ENCODE assay signal across 8 mouse cellular contexts in the genomic region with DNA sequence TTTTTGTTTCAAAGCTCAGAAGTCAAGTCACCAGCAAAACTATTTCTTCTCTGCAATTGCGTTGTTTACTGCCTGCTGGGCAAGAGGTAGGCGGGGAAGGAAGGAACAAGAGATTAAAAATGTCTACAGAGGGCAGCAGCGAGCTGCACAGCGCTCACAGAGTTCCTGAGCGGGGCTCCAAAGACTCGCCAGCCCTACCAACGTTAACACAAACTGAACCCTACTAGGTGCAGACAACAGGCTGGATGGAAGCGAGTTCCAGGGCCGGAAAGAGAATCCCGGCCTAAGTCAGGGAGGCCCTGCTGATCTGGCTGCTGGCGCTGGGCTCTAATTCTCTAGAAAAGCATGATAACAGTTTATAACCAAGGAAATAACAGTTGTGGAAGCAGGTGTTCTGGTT. TPM values are rescaled to one million over a fixed set of nuclear protein-coding genes. Genes with fewer than 3 reads are reported as not detected.
DNase-seq lines count a peak whose midpoint lies in the region; ATAC-seq and TF ChIP-seq lines count a peak whose summit lies in the region.

No protein-coding gene starts in this region.

- peak overlapping the region; percentile 87 for H3K4me3 ChIP-seq in brown adipose tissue, adult 24 weeks (ENCODE audit: insufficient read depth, low read depth, low read length)
- H3K4me3 ChIP-seq in forebrain, embryonic 10.5 days: peak overlapping the region; percentile 88
- peak overlapping the region; percentile 87; the same call in 1 of the 2 replicates for H3K4me3 ChIP-seq in heart, postnatal 0 days (ENCODE audit: low read depth, low read length)
- peak overlapping the region; percentile 64; the same call in 1 of the 2 replicates for H3K4me3 ChIP-seq in liver, embryonic 15.5 days (replicated peaks)
- no peak overlapping the region for H3K4me3 ChIP-seq in neural tube, embryonic 11.5 days (ENCODE audit: low read depth, low read length)

- peak; percentile 54 for ATAC-seq in heart, postnatal 0 days (ENCODE audit: insufficient read depth, low read depth)
- ATAC-seq in liver, embryonic 15.5 days (ENCODE audit: insufficient read depth): no peak
- no peak for ATAC-seq in neural tube, embryonic 11.5 days (ENCODE audit: insufficient read depth, low FRiP score, low TSS enrichment)

- TF ChIP-seq EP300 in heart, postnatal 0 days (IDR thresholded peaks at IDR 0.05; ENCODE audit: low read depth): no peak

- peaks cover 17% of the 10 kb centered on the region for H3K4me1 ChIP-seq in brown adipose tissue, adult 24 weeks (ENCODE audit: control insufficient read depth, insufficient read depth, insufficient read length, low read length)
- peaks cover 73% of the 10 kb centered on the region for H3K4me1 ChIP-seq in forebrain, embryonic 10.5 days
- H3K4me1 ChIP-seq in heart, postnatal 0 days (ENCODE audit: control insufficient read depth, insufficient read depth): peaks cover 27% of the 10 kb centered on the region
- peaks cover 63% of the 10 kb centered on the region for H3K4me1 ChIP-seq in liver, embryonic 15.5 days (replicated peaks)
- H3K4me1 ChIP-seq in neural tube, embryonic 11.5 days (ENCODE audit: control insufficient read depth, insufficient read depth, low read length): peaks cover 26% of the 10 kb centered on the region

- under 1% methylated on average over 11 of the region's 11 CpGs for WGBS in forebrain, embryonic 10.5 days
- WGBS in heart, postnatal 0 days: 2% methylated on average over 11 of the region's 11 CpGs
- under 1% methylated on average over 11 of the region's 11 CpGs for WGBS in liver, embryonic 15.5 days (ENCODE audit: insufficient replicate concordance)
- under 1% methylated on average over 11 of the region's 11 CpGs for WGBS in neural tube, embryonic 11.5 days

- TF ChIP-seq CTCF in heart, postnatal 0 days (IDR thresholded peaks at IDR 0.05; ENCODE audit: low read depth): peak; percentile 75

- peak overlapping the region; percentile 97 for H3K4me2 ChIP-seq in heart, postnatal 0 days (ENCODE audit: low read depth, low read length)
- peak overlapping the region; percentile 72 for H3K4me2 ChIP-seq in liver, embryonic 15.5 days
- peak overlapping the region; percentile 77; the same call in 1 of the 2 replicates for H3K4me2 ChIP-seq in neural tube, embryonic 11.5 days (ENCODE audit: low read depth)

- H3K9ac ChIP-seq in heart, postnatal 0 days (replicated peaks; ENCODE audit: low read depth, low read length): no peak overlapping the region
- H3K9ac ChIP-seq in liver, embryonic 15.5 days: no peak overlapping the region
- no peak overlapping the region for H3K9ac ChIP-seq in neural tube, embryonic 11.5 days (ENCODE audit: low read length)

- DNase-seq in CD4-positive, CD25-positive, alpha-beta regulatory T cell, adult 2 months (ENCODE audit: low read depth, low spot score): peak; percentile 89
- DNase-seq in forebrain, embryonic 10.5 days (ENCODE audit: extremely low spot score, low spot score): peak; percentile 60
- peak; percentile 55 for DNase-seq in heart, postnatal 0 days (ENCODE audit: low spot score)
- peak; percentile 81 to 83 for DNase-seq in kidney, postnatal 25 days
- DNase-seq in neural tube, embryonic 11.5 days (ENCODE audit: low spot score): peak; percentile 70
- DNase-seq in testis, postnatal 10 days (ENCODE audit: low spot score): peak; percentile 75

- H3K9me3 ChIP-seq in forebrain, embryonic 10.5 days: no peaks in the 10 kb centered on the region
- no peaks in the 10 kb centered on the region for H3K9me3 ChIP-seq in heart, postnatal 0 days (replicated peaks; ENCODE audit: control insufficient read depth, low read length)
- no peaks in the 10 kb centered on the region for H3K9me3 ChIP-seq in liver, embryonic 15.5 days (replicated peaks)
- H3K9me3 ChIP-seq in neural tube, embryonic 11.5 days (ENCODE audit: control insufficient read depth, low read length): no peaks in the 10 kb centered on the region

- H3K36me3 ChIP-seq in forebrain, embryonic 10.5 days (replicated peaks): peaks cover 9% of the 10 kb centered on the region
- H3K36me3 ChIP-seq in heart, postnatal 0 days (replicated peaks; ENCODE audit: control insufficient read depth, insufficient read depth, low read length): no peaks in the 10 kb centered on the region
- no peaks in the 10 kb centered on the region for H3K36me3 ChIP-seq in liver, embryonic 15.5 days (replicated peaks)
- no peaks in the 10 kb centered on the region for H3K36me3 ChIP-seq in neural tube, embryonic 11.5 days (ENCODE audit: control insufficient read depth, insufficient read depth, low read length)

- H3K27me3 ChIP-seq in forebrain, embryonic 10.5 days (ENCODE audit: poor library complexity, severe bottlenecking): peaks cover 19% of the 10 kb centered on the region
- peaks cover 48% of the 10 kb centered on the region for H3K27me3 ChIP-seq in heart, postnatal 0 days (ENCODE audit: control insufficient read depth, insufficient read depth, low read length)
- peaks cover 42% of the 10 kb centered on the region for H3K27me3 ChIP-seq in liver, embryonic 15.5 days
- no peaks in the 10 kb centered on the region for H3K27me3 ChIP-seq in neural tube, embryonic 11.5 days (ENCODE audit: control insufficient read depth, insufficient read depth, low read length)

- no peak overlapping the region for H3K27ac ChIP-seq in brown adipose tissue, adult 24 weeks (replicated peaks; ENCODE audit: low read depth, low read length)
- 0 out of 2 replicates have a peak overlapping the region, but pooled peaks have one; percentile 25 for H3K27ac ChIP-seq in forebrain, embryonic 10.5 days
- H3K27ac ChIP-seq in heart, postnatal 0 days (ENCODE audit: low read depth): no peak overlapping the region
- H3K27ac ChIP-seq in liver, embryonic 15.5 days (replicated peaks): peak overlapping the region; percentile 38; the same call in 1 of the 2 replicates
- H3K27ac ChIP-seq in neural tube, embryonic 11.5 days (ENCODE audit: low read depth, low read length): no peak overlapping the region

RNA-seq across cellular contexts. Expression of a gene that starts 1.0 kb away (rescaled TPM):
- 9.1 and 9.5 TPM in 2 replicates for polyA plus RNA-seq in brown adipose tissue, adult 24 weeks (2012; ENCODE audit: insufficient read depth, insufficient read length, missing spikeins)
- polyA plus RNA-seq in forebrain, embryonic 10.5 days (2016; fragmentation: Nextera tagmentation; extraction: Ambion mirVana): 6.2 and 7.3 TPM in 2 replicates
- 11.4 and 12.1 TPM in 2 replicates for total RNA-seq in heart, postnatal 0 days (2014; rRNA removed; ENCODE audit: low replicate concordance)
- 9.3 and 10.2 TPM in 2 replicates for polyA plus RNA-seq in heart, postnatal 0 days (2015; fragmentation: Nextera tagmentation; extraction: Ambion mirVana)
- polyA plus RNA-seq in liver, embryonic 15.5 days (2015; fragmentation: Nextera tagmentation; extraction: Ambion mirVana): 1.3 and 1.9 TPM in 2 replicates
- 9.7 and 11.1 TPM in 2 replicates for polyA plus RNA-seq in neural tube, embryonic 11.5 days (2014; fragmentation: Nextera tagmentation; extraction: Ambion mirVana)

RNA-seq across cellular contexts. Expression of a gene that starts 22.5 kb away (rescaled TPM):
- not detected in 2 replicates for polyA plus RNA-seq in brown adipose tissue, adult 24 weeks (2012; ENCODE audit: insufficient read depth, insufficient read length, missing spikeins)
- 10.9 and 12.7 TPM in 2 replicates for polyA plus RNA-seq in forebrain, embryonic 10.5 days (2016; fragmentation: Nextera tagmentation; extraction: Ambion mirVana)
- 1.4 and 3.6 TPM in 2 replicates for total RNA-seq in heart, postnatal 0 days (2014; rRNA removed; ENCODE audit: low replicate concordance)
- polyA plus RNA-seq in heart, postnatal 0 days (2015; fragmentation: Nextera tagmentation; extraction: Ambion mirVana): 1.4 and 1.5 TPM in 2 replicates
- 1.7 and 2.1 TPM in 2 replicates for polyA plus RNA-seq in liver, embryonic 15.5 days (2015; fragmentation: Nextera tagmentation; extraction: Ambion mirVana)
- polyA plus RNA-seq in neural tube, embryonic 11.5 days (2014; fragmentation: Nextera tagmentation; extraction: Ambion mirVana): 8.6 and 8.8 TPM in 2 replicates

RNA-seq across cellular contexts. Expression of a gene that starts 27.0 kb away (rescaled TPM):
- polyA plus RNA-seq in brown adipose tissue, adult 24 weeks (2012; ENCODE audit: insufficient read depth, insufficient read length, missing spikeins): not detected in 2 replicates
- not detected in 2 replicates for polyA plus RNA-seq in forebrain, embryonic 10.5 days (2016; fragmentation: Nextera tagmentation; extraction: Ambion mirVana)
- total RNA-seq in heart, postnatal 0 days (2014; rRNA removed; ENCODE audit: low replicate concordance): 0.81 TPM in 1 of 2 replicates, not detected in the other
- polyA plus RNA-seq in heart, postnatal 0 days (2015; fragmentation: Nextera tagmentation; extraction: Ambion mirVana): 0.47 TPM in 1 of 2 replicates, not detected in the other
- polyA plus RNA-seq in liver, embryonic 15.5 days (2015; fragmentation: Nextera tagmentation; extraction: Ambion mirVana): not detected in 2 replicates
- not detected in 2 replicates for polyA plus RNA-seq in neural tube, embryonic 11.5 days (2014; fragmentation: Nextera tagmentation; extraction: Ambion mirVana)

Comparison
In these comparisons a context has a peak if more than half of its experiments do, and no peak if none do; other contexts are left out.
1. H3K27ac ChIP-seq: peak in forebrain, embryonic 10.5 days (single experiment) and liver, embryonic 15.5 days (single experiment); none in brown adipose tissue, adult 24 weeks (single experiment), heart, postnatal 0 days (single experiment) and neural tube, embryonic 11.5 days (single experiment).
2. Peak in every context shown above with its lines, with median percentiles within 50 percentile points of each other: DNase-seq and H3K4me2 ChIP-seq.